Mouse (Mus musculus) large intestine, adult 2 months (tissue): Measurements from ENCODE around the gene Onecut3. TPM values are rescaled to one million over a fixed set of nuclear protein-coding genes. Genes with fewer than 3 reads are reported as not detected.

ENCODE experiments used
- DNase-seq: peaks from one replicate; pipeline ENCODE4 v3.0.0-alpha.2; 2012; ENCODE audit warnings: low read depth, low spot score
- WGBS: fragments of 180-500 bp; shearing (Covaris S2); methylation state at CpG from one replicate; pipeline ENCODE4 v1.1.7; 2018; 5-methylcytosine and 5-hydroxymethylcytosine counted together
- polyA plus RNA-seq: library from polyadenylated mRNA; depleted of rRNA; stranded (reverse); fragments of >200 nt; gene quantifications from 2 replicates; pipeline ENCODE4 v1.2.3, GENCODE M21; 2012

The Onecut3 gene
- polyA plus RNA-seq, 1 experiment: 0.09 TPM

GRCm38 (mm10) chr10:80502819-80503314 is 8.2 kb downstream of the Onecut3 start:
- DNase-seq: no peak
- WGBS: 5% methylated on average over 22 of the region's 22 CpGs

DNA sequence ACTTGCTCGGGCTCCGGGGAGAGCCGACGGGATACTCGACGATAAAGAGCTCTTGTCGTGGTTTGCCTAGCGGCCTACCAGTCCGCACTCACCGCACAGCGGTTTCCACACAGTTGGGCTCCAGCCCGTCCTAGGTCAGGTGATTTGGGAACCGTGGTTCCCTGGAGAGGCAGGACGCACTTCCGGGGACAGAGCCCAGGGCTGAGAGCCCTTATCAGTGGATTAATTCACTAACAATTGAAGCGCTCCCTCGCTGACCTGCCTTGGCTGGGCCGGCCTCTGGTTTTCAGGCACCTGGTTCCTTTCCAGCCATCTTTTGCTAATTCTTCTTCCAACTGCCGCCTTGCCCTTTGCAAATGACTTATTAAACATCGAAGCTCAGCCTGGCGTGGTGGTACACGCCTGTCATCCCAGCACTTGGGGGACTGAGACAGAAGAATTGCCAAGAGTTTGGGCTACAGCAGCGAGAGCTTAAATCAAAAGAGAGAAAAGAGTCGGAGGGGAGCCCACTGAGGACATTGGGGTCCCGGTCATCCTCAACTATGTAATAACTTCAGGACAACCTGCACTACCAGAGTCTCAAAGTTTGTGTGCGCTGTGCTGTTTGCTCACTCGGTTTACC is 9.1 kb downstream of the Onecut3 start:
- no peak for DNase-seq
- 10% methylated on average over 27 of the region's 27 CpGs for WGBS

DNA sequence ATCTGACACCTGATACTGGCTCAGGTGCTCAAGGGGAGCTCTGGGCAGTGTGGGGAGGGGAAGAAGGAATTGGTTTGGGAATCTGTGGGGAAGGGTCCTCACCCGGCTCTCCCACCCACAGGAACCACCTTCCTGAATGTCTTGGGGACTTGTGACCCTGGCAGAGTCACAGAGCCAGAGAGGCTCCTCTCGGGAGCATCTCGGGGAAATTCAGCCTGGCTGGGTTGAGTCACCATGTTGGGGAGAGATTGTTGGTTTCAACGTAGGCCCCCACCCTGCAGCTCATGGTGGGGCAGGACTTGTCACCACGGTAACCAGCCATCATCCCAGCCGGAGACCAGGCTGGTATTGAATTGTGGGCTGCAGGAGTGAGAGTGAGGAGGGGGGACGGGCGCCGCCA is 10.1 kb downstream of the Onecut3 start:
- DNase-seq: no peak
- WGBS: 1% methylated on average over 9 of the region's 9 CpGs

DNA sequence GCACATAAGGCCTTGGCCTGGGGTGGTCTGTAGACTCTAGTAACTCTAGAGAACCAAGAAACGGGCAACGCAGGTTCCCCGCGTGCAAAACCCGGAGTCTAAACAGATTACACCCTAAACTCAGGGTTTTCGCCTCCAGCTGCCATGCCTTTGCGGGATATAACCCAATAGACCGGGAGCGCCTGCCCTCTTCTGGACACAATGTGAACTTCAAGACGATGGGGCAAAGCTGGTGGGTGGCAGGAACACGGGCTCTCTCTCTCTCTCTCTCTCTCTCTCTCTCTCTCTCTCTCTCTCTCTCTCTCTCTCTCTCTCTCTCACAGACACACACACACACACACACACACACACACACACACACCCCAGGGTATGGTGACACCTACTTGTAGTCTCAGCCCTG is 11.6 kb downstream of the Onecut3 start:
- 1% methylated on average over 11 of the region's 11 CpGs for WGBS
- no peak for DNase-seq

GRCm38 (mm10) chr10:80509412-80510272 is 15.0 kb downstream of the Onecut3 start:
- DNase-seq: peak; percentile 42
- WGBS: 5% methylated on average over 20 of the region's 20 CpGs

GRCm38 (mm10) chr10:80510273-80510660 is 15.6 kb downstream of the Onecut3 start:
- DNase-seq: no peak
- WGBS: 51% methylated on average over 10 of the region's 10 CpGs

- WGBS: 8% methylated on average over 19 of the region's 19 CpGs
- DNase-seq: no peak
Observed at GRCm38 (mm10) chr10:80513739-80514138, 19.1 kb downstream of the Onecut3 start.

- DNase-seq: no peak
- 70% methylated on average over 2 of the region's 2 CpGs for WGBS
Observed at GRCm38 (mm10) chr10:80519287-80519686, 24.7 kb downstream of the Onecut3 start.

DNA sequence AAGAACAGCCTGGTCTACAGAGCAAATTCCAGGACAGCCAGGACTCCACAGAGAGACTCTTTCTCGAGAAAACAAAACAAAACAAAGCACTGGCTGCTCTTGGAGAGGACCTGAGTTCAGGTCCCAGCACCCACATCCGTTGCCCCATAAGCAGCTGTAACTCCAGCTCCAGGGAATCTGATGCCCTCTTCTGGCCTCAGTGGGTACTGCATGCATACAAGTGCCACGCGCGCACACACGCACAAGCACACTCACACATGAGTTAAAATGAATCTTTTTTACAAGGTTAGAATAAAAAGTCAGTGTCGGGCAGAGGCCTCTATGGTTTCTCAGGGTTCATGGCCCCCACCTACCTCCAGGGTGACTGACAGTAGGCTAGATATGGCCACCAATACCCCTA is 28.7 kb downstream of the Onecut3 start:
- 94% methylated on average over 7 of the region's 7 CpGs for WGBS
- no peak for DNase-seq

- no peak for DNase-seq
- WGBS: 25% methylated on average over 9 of the region's 9 CpGs
Observed at GRCm38 (mm10) chr10:80526172-80526571, 31.5 kb downstream of the Onecut3 start.

DNA sequence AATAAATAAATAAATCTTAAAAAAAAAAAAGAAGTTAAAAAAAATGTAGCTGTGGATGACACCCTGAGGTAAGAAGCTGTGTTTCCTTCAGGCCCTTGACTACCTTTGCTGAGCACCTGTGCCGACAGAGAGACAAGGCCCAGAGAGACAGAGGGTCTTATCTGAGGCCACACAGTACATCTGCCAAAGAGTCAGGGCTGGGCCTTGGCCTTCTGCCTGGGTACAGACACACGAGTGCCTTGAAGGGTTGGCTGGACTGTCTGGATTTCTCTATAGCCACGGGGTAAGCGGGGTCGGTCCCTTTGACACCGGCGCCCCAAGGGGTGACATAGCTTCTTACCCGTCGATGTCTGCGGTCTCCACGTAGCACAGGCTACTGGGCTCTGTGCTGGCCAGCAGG is 38.1 kb downstream of the Onecut3 start:
- WGBS: 81% methylated on average over 11 of the region's 11 CpGs
- no peak for DNase-seq

GRCm38 (mm10) chr10:80533704-80534103 is 39.1 kb downstream of the Onecut3 start:
- 12% methylated on average over 7 of the region's 7 CpGs for WGBS
- no peak for DNase-seq

- 4% methylated on average over 14 of the region's 14 CpGs for whole genome bisulfite sequencing
- no peak for DNase-seq
Observed at GRCm38 (mm10) chr10:80535071-80535470, 40.4 kb downstream of the Onecut3 start.

DNA sequence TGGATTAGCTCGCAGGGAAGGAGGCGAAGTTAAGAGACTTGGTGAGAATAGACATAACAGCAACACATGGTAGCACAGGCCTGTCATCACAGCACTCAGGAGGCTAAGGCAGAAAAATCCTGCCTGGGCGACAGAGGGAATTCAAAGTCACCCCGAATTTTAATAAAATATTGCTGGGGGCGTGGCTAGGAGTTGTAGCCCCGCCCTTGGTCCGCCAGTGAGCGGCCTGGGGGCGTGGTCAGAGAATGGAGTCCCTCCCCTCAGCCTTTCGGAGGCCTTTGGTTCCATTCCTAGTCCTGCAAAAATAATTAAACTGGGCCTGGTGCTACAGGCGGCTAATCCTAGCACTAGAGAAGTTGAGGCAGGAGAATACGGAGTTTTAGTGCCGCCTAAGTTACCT is 41.1 kb downstream of the Onecut3 start:
- DNase-seq: no peak
- 16% methylated on average over 13 of the region's 13 CpGs for WGBS

GRCm38 (mm10) chr10:80538180-80538579 is 43.5 kb downstream of the Onecut3 start:
- no peak for DNase-seq

DNA sequence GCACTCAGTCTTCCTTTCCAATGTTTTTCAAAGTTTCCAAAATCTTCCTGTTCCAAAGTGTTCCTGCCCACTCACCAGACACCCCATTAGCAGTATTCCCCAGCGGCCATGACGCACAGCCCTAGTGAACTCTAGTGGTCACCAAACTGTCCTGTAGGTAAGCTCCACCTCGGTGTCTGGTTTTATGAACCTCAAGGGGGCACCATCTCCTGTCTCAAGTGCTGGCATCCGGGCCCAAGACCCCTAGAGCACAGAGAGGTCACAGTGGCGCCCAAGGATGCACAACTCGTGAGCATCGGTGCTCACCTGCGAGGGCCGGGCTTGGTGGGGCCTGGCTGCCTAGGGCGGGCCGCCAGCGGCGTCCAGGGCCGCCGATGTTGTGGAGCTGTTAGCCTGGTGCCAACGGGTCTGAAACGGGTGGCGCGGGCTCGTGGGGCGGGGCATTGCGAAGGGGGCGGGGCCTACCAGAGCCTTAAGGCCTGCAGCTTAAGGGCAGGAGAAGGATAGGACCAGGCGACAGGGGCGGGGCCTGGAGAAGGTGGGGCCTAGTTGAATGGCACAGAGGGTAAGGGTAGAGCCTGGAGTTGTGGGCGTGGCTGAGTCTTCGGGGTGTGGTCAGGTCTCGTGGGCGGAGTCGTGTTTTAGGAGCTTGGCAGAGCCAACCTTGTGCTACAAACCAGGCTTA is 44.2 kb downstream of the Onecut3 start, which contains the start of gene Atp8b3:
Gene Atp8b3 (minus strand): TSS at position 415 of the 685 bp plus-strand sequence.
- 3% methylated on average over 30 of the region's 30 CpGs for WGBS
- peak; percentile 57 for DNase-seq

More at GRCm38 (mm10) chr10:80538180-80538579, 43.5 kb downstream of the Onecut3 start:
- 51% methylated on average over 5 of the region's 5 CpGs for WGBS

- DNase-seq: no peak
- WGBS: 44% methylated on average over 4 of the region's 5 CpGs
Observed at GRCm38 (mm10) chr10:80539493-80539892, 44.9 kb downstream of the Onecut3 start.

- DNase-seq: no peak
- WGBS: 94% methylated on average over 14 of the region's 14 CpGs
Observed at GRCm38 (mm10) chr10:80543873-80544272, 49.2 kb downstream of the Onecut3 start.

DNA sequence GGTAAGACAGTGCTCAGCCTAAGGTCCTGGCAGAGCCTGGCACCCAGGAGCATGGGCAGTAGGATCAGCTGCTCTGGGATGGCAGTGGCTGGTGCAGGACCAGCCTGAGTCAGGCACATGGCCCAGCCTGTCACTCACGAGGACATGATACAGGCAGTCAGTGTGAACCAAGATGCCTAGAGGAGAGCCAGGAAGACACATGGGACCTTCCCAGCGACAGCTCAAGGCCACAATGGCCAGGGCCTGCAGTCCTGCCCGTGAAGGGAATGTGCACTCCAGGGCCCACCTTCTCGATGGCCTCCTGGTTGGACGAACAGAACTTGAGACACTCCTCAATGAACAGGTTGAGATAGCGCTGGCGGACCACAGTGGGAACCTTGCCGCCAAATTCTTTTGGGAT is 51.0 kb downstream of the Onecut3 start:
- 86% methylated on average over 8 of the region's 8 CpGs for WGBS
- no peak for DNase-seq

DNA sequence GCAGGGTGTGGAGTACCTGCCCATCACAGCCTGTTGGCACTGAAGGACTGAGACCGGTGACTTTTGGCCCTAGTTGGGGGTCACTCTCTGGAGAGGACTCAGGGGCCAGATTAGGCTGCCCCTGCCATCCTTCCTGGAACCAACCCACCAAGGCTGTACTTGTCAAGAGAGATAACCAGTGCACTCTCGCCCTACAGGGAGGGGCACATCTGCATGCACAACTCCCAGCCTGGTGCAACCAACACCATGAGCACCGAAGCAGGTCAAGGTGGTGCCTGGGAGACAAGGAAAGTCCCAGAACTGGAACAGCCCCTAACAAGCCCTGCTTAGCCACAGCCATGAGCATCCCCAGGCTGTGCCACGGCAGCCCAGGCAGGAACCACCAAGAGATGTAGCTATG is 52.3 kb downstream of the Onecut3 start:
- WGBS: 89% methylated on average over 4 of the region's 4 CpGs

More for the DNA sequence above, 52.3 kb downstream of the Onecut3 start:
- DNase-seq: no peak
